Mouse (Mus musculus) MEL (cell line): ENCODE results near the gene Ikzf1. TPM values are rescaled to one million over a fixed set of nuclear protein-coding genes. Genes with fewer than 3 reads are reported as not detected.

Experiments
- DNase-seq: peaks from one replicate; pipeline ENCODE4 v3.0.0; 2011; ENCODE audit warnings: low read depth, low spot score
- H3K27ac ChIP-seq: 2 replicates; pipeline ENCODE4 v1.5.1; 2012; ENCODE audit warnings: low read depth, mild to moderate bottlenecking, control low read depth, low read length, moderate library complexity; ENCODE audit not compliant: control insufficient read depth
- H3K27me3 ChIP-seq, 2 experiments: fragments of 150-350 bp in 1 of 2; sonication (generic) in 1 of 2; 2 replicates each; pipeline ENCODE4 v1.6.1; 2012; ENCODE audit warnings: low read length in 2 of 2, mild to moderate bottlenecking in 2 of 2, improper control_type of control experiment in 1 of 2, moderate library complexity in 1 of 2; ENCODE audit not compliant: insufficient read depth in 2 of 2, control insufficient read depth in 1 of 2
- H3K36me3 ChIP-seq, 2 experiments: 2 replicates each; pipeline ENCODE4 v1.6.1; 2012 to 2014; ENCODE audit warnings: low read length in 2 of 2, improper control_type of control experiment in 1 of 2, inconsistent platforms in 1 of 2, mild to moderate bottlenecking in 1 of 2; ENCODE audit not compliant: insufficient read depth in 2 of 2, control insufficient read depth in 1 of 2
- H3K4me1 ChIP-seq, 2 experiments: fragments of 150-350 bp in 1 of 2; sonication (generic) in 1 of 2; 2 replicates each; pipeline ENCODE4 v1.6.1; 2012; ENCODE audit warnings: low read length in 2 of 2, improper control_type of control experiment in 1 of 2, mild to moderate bottlenecking in 1 of 2; ENCODE audit not compliant: insufficient read depth in 2 of 2, control insufficient read depth in 1 of 2
- H3K4me3 ChIP-seq, 2 experiments: fragments of 150-350 bp in 1 of 2; sonication (generic) in 1 of 2; 2 replicates each; pipeline ENCODE4 v1.5.1; 2012; ENCODE audit warnings: low read depth in 2 of 2, low read length in 2 of 2, mild to moderate bottlenecking in 2 of 2, moderate library complexity in 2 of 2, control low read depth in 1 of 2, improper control_type of control experiment in 1 of 2; ENCODE audit not compliant: control insufficient read depth in 1 of 2, insufficient read depth in 1 of 2
- H3K79me2 ChIP-seq: 2 replicates; pipeline ENCODE4 v1.6.1; 2012; ENCODE audit warnings: mild to moderate bottlenecking, low read length, moderate library complexity; ENCODE audit not compliant: control insufficient read depth, poor library complexity, insufficient read depth
- H3K9ac ChIP-seq: 2 replicates; pipeline ENCODE4 v1.6.1; 2012; ENCODE audit warnings: low read depth, mild to moderate bottlenecking, control low read depth, low read length, moderate library complexity; ENCODE audit not compliant: control insufficient read depth, poor library complexity, severe bottlenecking
- H3K9me3 ChIP-seq: fragments of 150-350 bp; sonication (generic); replicated peaks from 2 replicates; pipeline ENCODE4 v1.6.1; 2012; ENCODE audit warnings: mild to moderate bottlenecking, low read length, improper control_type of control experiment, moderate library complexity; ENCODE audit not compliant: insufficient read depth
- CHD1 ChIP-seq: IDR thresholded peaks from 2 replicates; pipeline ENCODE4 v1.6.1; 2012; ENCODE audit warnings: low read depth, mild to moderate bottlenecking, inconsistent platforms, low read length, improper control_type of control experiment
- CTCF ChIP-seq, 3 experiments: IDR thresholded peaks in 2 of 3; conservative IDR thresholded peaks in 1 of 3; 2 replicates each; pipeline ENCODE4 v1.5.1; 2011 to 2012; ENCODE audit warnings: low read length in 3 of 3, low read depth in 2 of 3, mild to moderate bottlenecking in 2 of 3, improper control_type of control experiment in 1 of 3, inconsistent platforms in 1 of 3, mixed read lengths in 1 of 3, moderate library complexity in 1 of 3; ENCODE audit not compliant: control insufficient read depth in 1 of 3, insufficient read depth in 1 of 3, poor library complexity in 1 of 3, severe bottlenecking in 1 of 3
- ELF1 ChIP-seq: IDR thresholded peaks from 2 replicates; pipeline ENCODE4 v1.6.1; 2014; ENCODE audit warnings: low read depth, mild to moderate bottlenecking, inconsistent platforms, low read length, improper control_type of control experiment, moderate library complexity
- EP300 ChIP-seq, 2 experiments: IDR thresholded peaks; 2 replicates each; pipeline ENCODE4 v1.6.1; 2011; ENCODE audit warnings: improper control_type of control experiment in 2 of 2, low read length in 2 of 2, low read depth in 1 of 2, mild to moderate bottlenecking in 1 of 2
- ETS1 ChIP-seq: IDR thresholded peaks from 2 replicates; pipeline ENCODE4 v1.6.1; 2012; ENCODE audit warnings: low read depth, mild to moderate bottlenecking, inconsistent platforms, low read length, improper control_type of control experiment, moderate library complexity
- GATA1 ChIP-seq: IDR thresholded peaks from 2 replicates; pipeline ENCODE4 v1.6.1; 2011; ENCODE audit warnings: low read depth, low read length, improper control_type of control experiment
- HCFC1 ChIP-seq: IDR thresholded peaks from 2 replicates; pipeline ENCODE4 v1.6.1; 2012; ENCODE audit warnings: low read depth, mild to moderate bottlenecking, inconsistent platforms, low read length, improper control_type of control experiment, moderate library complexity
- JUND ChIP-seq: IDR thresholded peaks from 2 replicates; pipeline ENCODE4 v1.6.1; 2011; ENCODE audit warnings: low read depth, mild to moderate bottlenecking, improper control_type of control experiment, low read length
- KAT2A ChIP-seq: conservative IDR thresholded peaks from 2 replicates; pipeline ENCODE4 v1.6.1; 2012; ENCODE audit warnings: low read depth, low read length, improper control_type of control experiment, inconsistent platforms
- MAX ChIP-seq: IDR thresholded peaks from 2 replicates; pipeline ENCODE4 v1.6.1; 2011; ENCODE audit warnings: low read length, improper control_type of control experiment
- MAZ ChIP-seq: IDR thresholded peaks from 2 replicates; pipeline ENCODE4 v1.6.1; 2012; ENCODE audit warnings: low read depth, mild to moderate bottlenecking, inconsistent platforms, low read length, improper control_type of control experiment
- MXI1 ChIP-seq: IDR thresholded peaks from 2 replicates; pipeline ENCODE4 v1.6.1; 2011; ENCODE audit warnings: mild to moderate bottlenecking, low read depth, low read length, improper control_type of control experiment
- MYB ChIP-seq: IDR thresholded peaks from 2 replicates; pipeline ENCODE4 v1.6.1; 2011; ENCODE audit warnings: mild to moderate bottlenecking, low read depth, low read length, improper control_type of control experiment
- MYC ChIP-seq: IDR thresholded peaks from 2 replicates; pipeline ENCODE4 v1.6.1; 2011; ENCODE audit warnings: low read depth, mild to moderate bottlenecking, low read length, improper control_type of control experiment, moderate library complexity
- POLR2AphosphoS2 ChIP-seq: IDR thresholded peaks from 2 replicates; pipeline ENCODE4 v1.6.1; 2011; ENCODE audit warnings: low read length, improper control_type of control experiment
- RCOR1 ChIP-seq: IDR thresholded peaks from 2 replicates; pipeline ENCODE4 v1.6.1; 2012; ENCODE audit warnings: low read depth, mild to moderate bottlenecking, inconsistent platforms, low read length, improper control_type of control experiment
- TBP ChIP-seq: IDR thresholded peaks from 2 replicates; pipeline ENCODE4 v1.8.0; 2011; ENCODE audit warnings: low read depth, low read length, improper control_type of control experiment
- ZKSCAN1 ChIP-seq: IDR thresholded peaks from 2 replicates; pipeline ENCODE4 v1.6.1; 2012; ENCODE audit warnings: low read depth, mild to moderate bottlenecking, inconsistent platforms, low read length, improper control_type of control experiment, moderate library complexity
- ZMIZ1 ChIP-seq: IDR thresholded peaks from 2 replicates; pipeline ENCODE4 v1.6.1; 2012; ENCODE audit warnings: low read depth, mild to moderate bottlenecking, inconsistent platforms, low read length, improper control_type of control experiment, moderate library complexity
- ZNF384 ChIP-seq: IDR thresholded peaks from 2 replicates; pipeline ENCODE4 v1.6.1; 2012; ENCODE audit warnings: low read depth, mild to moderate bottlenecking, inconsistent platforms, low read length, improper control_type of control experiment
- polyA plus RNA-seq, 2 experiments: library from polyadenylated mRNA; stranded (reverse) in 1 of 2; unstranded in 1 of 2; fragments of >175 nt in 1 of 2; fragments of >200 nt in 1 of 2; gene quantifications; 2 replicates each; pipeline versions ENCODE4 v1.2.1 to v1.2.4; 2012; ENCODE audit warnings: low replicate concordance in 2 of 2, low read depth in 1 of 2; ENCODE audit not compliant: insufficient read length in 2 of 2, insufficient read depth in 1 of 2, missing spikeins in 1 of 2
- total RNA-seq: library from RNA; depleted of rRNA; stranded (reverse); fragments of 300-350 nt; gene quantifications from 2 replicates; pipeline ENCODE4 v1.2.3, GENCODE M21; 2012

Ikzf1 gene
- total and polyA plus RNA-seq, 3 experiments, result 28.0 to 128 (median 90.6) TPM

DNA sequence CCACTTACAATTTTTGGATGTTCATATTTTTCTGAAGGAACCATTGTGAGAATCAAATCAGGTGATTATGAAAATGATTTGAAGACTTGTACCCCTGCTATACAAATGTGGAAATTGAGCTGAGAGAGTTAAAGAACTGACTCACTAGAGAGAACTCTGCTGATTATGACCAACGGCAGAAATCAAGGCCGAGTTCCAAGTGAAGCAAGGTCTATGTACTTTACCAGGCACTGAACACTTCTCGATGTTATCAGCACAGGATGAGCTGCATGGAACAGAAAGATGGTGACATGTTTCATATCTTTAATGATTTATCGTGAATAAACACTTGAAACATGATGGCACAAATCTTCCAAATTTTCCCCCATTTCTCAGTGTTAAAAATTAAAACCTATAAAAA, 121.1 kb downstream of the Ikzf1 start:
- peaks cover 19 to 25% of the 10 kb centered on the region in 2 experiments for H3K4me1 ChIP-seq
- H3K9me3 ChIP-seq, result no peaks in the 10 kb centered on the region
- no peak for DNase-seq
- 0 out of 2 replicates have a peak, but pooled peaks have one; percentile 2 for TF ChIP-seq ZMIZ1
- TF ChIP-seq TBP, result no peak
- TF ChIP-seq GATA1, result 0 out of 2 replicates have a peak, but pooled peaks have one; percentile 20
- TF ChIP-seq JUND, result no peak
- no peak for TF ChIP-seq ZKSCAN1
- TF ChIP-seq KAT2A, result no peak
- H3K27me3 ChIP-seq, result no peaks in the 10 kb centered on the region
- H3K4me3 ChIP-seq, result no peak overlapping the region
- H3K79me2 ChIP-seq, result peaks cover 25% of the 10 kb centered on the region
- H3K36me3 ChIP-seq, result peaks cover 32 to 54% of the 10 kb centered on the region in 2 experiments
- H3K9ac ChIP-seq, result no peak overlapping the region
- H3K27ac ChIP-seq, result no peak overlapping the region

DNA sequence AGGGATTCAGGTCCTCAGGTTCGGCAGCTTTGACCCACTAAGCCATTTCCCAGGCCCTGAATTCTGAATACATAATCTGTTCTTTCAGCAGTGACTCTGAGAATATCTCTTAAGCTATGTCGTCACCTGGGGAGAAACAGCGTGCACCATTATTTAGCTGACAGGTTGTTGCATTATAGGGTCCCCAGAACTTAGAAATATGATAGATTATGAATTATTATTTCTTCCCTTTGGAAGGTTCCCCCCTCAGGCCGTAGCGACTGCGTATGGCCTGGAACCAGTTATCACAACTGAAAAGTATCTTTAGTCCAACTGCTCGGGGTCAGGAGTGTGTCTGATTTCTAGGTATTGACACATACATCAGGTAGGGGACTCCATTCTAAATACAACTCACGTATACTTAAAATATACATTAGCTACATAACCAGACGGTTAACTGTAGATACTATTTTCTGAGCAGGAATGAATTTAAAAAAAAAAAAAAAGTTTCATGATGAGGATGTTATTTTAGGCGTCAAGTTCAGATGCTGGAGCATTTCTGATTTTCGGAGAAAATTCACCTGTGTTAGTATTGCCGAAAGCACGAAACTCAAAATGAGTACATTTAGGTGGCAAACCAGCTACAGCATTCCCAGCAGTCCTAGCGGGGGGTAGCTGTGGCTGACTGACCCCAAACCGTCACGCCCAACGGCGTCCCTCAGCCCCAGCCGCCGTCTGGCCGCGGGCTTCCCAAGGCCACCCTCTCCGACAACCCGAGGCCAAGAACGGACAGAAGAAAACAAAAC, 123.4 kb downstream of the Ikzf1 start:
- Histone ChIP-seq H3K27me3 (no peaks in the 10 kb centered on the region), H3K9ac (peak overlapping the region; percentile 92), H3K36me3 (peaks cover 13 to 35% of the 10 kb centered on the region in 2 experiments), H3K4me1 (peaks cover 5 to 10% of the 10 kb centered on the region in 2 experiments)
- TF ChIP-seq POLR2AphosphoS2, result peak; percentile 37; the same call in 1 of the 2 replicates
- TF ChIP-seq CHD1, result peak; percentile 92; the same call in 1 of the 2 replicates
- TF ChIP-seq ETS1, result 0 out of 2 replicates have a peak, but pooled peaks have one; percentile 14
- peak; percentile 33; the same call in 1 of the 2 replicates for TF ChIP-seq ZMIZ1
- TF ChIP-seq CTCF (IDR thresholded peaks at IDR 0.05 in 2 of 3, conservative IDR thresholded peaks at IDR 0.05 in 1 of 3; ENCODE audit: control insufficient read depth in 1 of 3, insufficient read depth in 1 of 3, low read depth in 2 of 3, low read length in 3 of 3, poor library complexity in 1 of 3, severe bottlenecking in 1 of 3), result no peak
- TF ChIP-seq MAX, result no peak
- TF ChIP-seq ELF1, result no peak
- TF ChIP-seq MXI1, result peak; percentile 21
- TF ChIP-seq JUND, result 0 out of 2 replicates have a peak, but pooled peaks have one; percentile 52
- peak; percentile 8; the same call in 1 of the 2 replicates for TF ChIP-seq HCFC1
- TF ChIP-seq EP300 (IDR thresholded peaks at IDR 0.05; ENCODE audit: low read depth in 1 of 2, low read length in 2 of 2), result peak in 1 of 2 experiments; percentile 39; a peak in 1 of 4 replicates
- TF ChIP-seq MYC, result 0 out of 2 replicates have a peak, but pooled peaks have one; percentile 14
- TF ChIP-seq RCOR1, result no peak
- TF ChIP-seq MYB, result peak; percentile 56
- 0 out of 2 replicates have a peak, but pooled peaks have one; percentile 29 for TF ChIP-seq MAZ
- TF ChIP-seq TBP, result 0 out of 2 replicates have a peak, but pooled peaks have one; percentile 13
- 0 out of 2 replicates have a peak, but pooled peaks have one; percentile 59 for TF ChIP-seq ZNF384
- TF ChIP-seq, all 39 proteins: peak for 13
- H3K9me3 ChIP-seq, result no peaks in the 10 kb centered on the region
- peak overlapping the region; percentile 56 to 81 for H3K4me3 ChIP-seq
- H3K27ac ChIP-seq, result peak overlapping the region; percentile 86
- H3K79me2 ChIP-seq, result peaks cover 21% of the 10 kb centered on the region
- DNase-seq, result peak; percentile 63
